18 mouse cellular contexts compared by ENCODE assay signal in genomic region chr10:86878721-86879120, GRCm38 (mm10).
DNase-seq lines count a peak whose midpoint lies in the region; ATAC-seq and TF ChIP-seq lines count a peak whose summit lies in the region.
"Had no signal": no experiment of that assay in that cellular context is flagged by ENCODE, and none has a peak within 500 bp of the region (broad histone marks: within the 10 kb centered on the region; RNA-seq: fewer than 3 reads in every experiment).

No protein-coding gene starts in this region.

- no peaks in the 10 kb centered on the region for H3K36me3 ChIP-seq in kidney, adult 2 months (ENCODE audit: control insufficient read depth, insufficient read depth, low read length)
- H3K36me3 ChIP-seq in kidney, embryonic 14.5 days (ENCODE audit: control insufficient read depth, insufficient read depth, low read length) = no peaks in the 10 kb centered on the region
- H3K36me3 ChIP-seq in liver, adult 2 months (ENCODE audit: control insufficient read depth, insufficient read depth, low read length) = no peaks in the 10 kb centered on the region
- no peaks in the 10 kb centered on the region for H3K36me3 ChIP-seq in liver, embryonic 11.5 days (ENCODE audit: control insufficient read depth, insufficient read depth, low read length)
- H3K36me3 ChIP-seq: embryonic facial prominence, embryonic 12.5 days; forebrain, embryonic 12.5 days; hindbrain, embryonic 12.5 days had no signal

- DNase-seq in kidney, adult 2 months = peak; percentile 33
- DNase-seq in liver, adult 2 months (ENCODE audit: extremely low read depth, low read depth, low spot score) = peak; percentile 93
- DNase-seq in liver, embryonic 11.5 days (ENCODE audit: low spot score) = no peak
- peak; percentile 6 to 22 for DNase-seq in kidney, postnatal 4 days
- no peak for DNase-seq in retina, embryonic 14.5 days (ENCODE audit: low spot score)
- DNase-seq: adrenal gland, postnatal 10 days; cerebellum, adult 11-12 months; cerebellum, adult 9-10 months; cerebellum, postnatal 25 days; gastrocnemius, postnatal 14 days; heart, postnatal 10 days; heart, postnatal 4 days had no signal

- ATAC-seq in kidney, embryonic 14.5 days (ENCODE audit: low FRiP score, low TSS enrichment) = no peak
- ATAC-seq in liver, embryonic 11.5 days (replicated peaks; ENCODE audit: low FRiP score) = no peak
- ATAC-seq: forebrain, embryonic 16.5 days; hindbrain, embryonic 16.5 days had no signal

- H3K9me3 ChIP-seq in kidney, embryonic 14.5 days (ENCODE audit: control insufficient read depth, low read length) = no peaks in the 10 kb centered on the region
- H3K9me3 ChIP-seq in liver, embryonic 11.5 days (ENCODE audit: control insufficient read depth, low read length) = no peaks in the 10 kb centered on the region
- H3K9me3 ChIP-seq: embryonic facial prominence, embryonic 12.5 days; forebrain, embryonic 12.5 days; hindbrain, embryonic 12.5 days had no signal

- no peaks in the 10 kb centered on the region for H3K4me1 ChIP-seq in kidney, adult 2 months (ENCODE audit: control insufficient read depth, insufficient read depth, low read length)
- no peaks in the 10 kb centered on the region for H3K4me1 ChIP-seq in kidney, embryonic 14.5 days (ENCODE audit: control insufficient read depth, insufficient read depth, low read length)
- H3K4me1 ChIP-seq in liver, adult 2 months (ENCODE audit: control insufficient read depth, insufficient read depth, low read length) = peaks cover 24% of the 10 kb centered on the region
- H3K4me1 ChIP-seq in liver, embryonic 11.5 days (replicated peaks; ENCODE audit: control insufficient read depth, insufficient read depth, low read length) = no peaks in the 10 kb centered on the region
- H3K4me1 ChIP-seq: embryonic facial prominence, embryonic 12.5 days; forebrain, embryonic 12.5 days; hindbrain, embryonic 12.5 days had no signal

- WGBS in kidney, adult 2 months = 10% methylated on average over 7 of the region's 7 CpGs
- 40% methylated on average over 7 of the region's 7 CpGs for WGBS in kidney, embryonic 14.5 days
- WGBS in liver, adult 2 months = 14% methylated on average over 7 of the region's 7 CpGs
- 82% methylated on average over 7 of the region's 7 CpGs for WGBS in liver, embryonic 11.5 days

- no peaks in the 10 kb centered on the region for H3K27me3 ChIP-seq in kidney, adult 2 months (replicated peaks; ENCODE audit: control insufficient read depth, insufficient read depth, low read length)
- no peaks in the 10 kb centered on the region for H3K27me3 ChIP-seq in kidney, embryonic 14.5 days (ENCODE audit: control insufficient read depth, insufficient read depth, low read length)
- H3K27me3 ChIP-seq in liver, adult 2 months (ENCODE audit: control insufficient read depth, insufficient read depth, low read length) = no peaks in the 10 kb centered on the region
- H3K27me3 ChIP-seq in liver, embryonic 11.5 days (replicated peaks; ENCODE audit: control insufficient read depth, insufficient read depth, low read length) = no peaks in the 10 kb centered on the region
- H3K27me3 ChIP-seq: embryonic facial prominence, embryonic 12.5 days; forebrain, embryonic 12.5 days; hindbrain, embryonic 12.5 days had no signal

- no peak overlapping the region for H3K4me3 ChIP-seq in kidney, adult 2 months (ENCODE audit: insufficient read depth, low read depth, low read length)
- no peak overlapping the region for H3K4me3 ChIP-seq in kidney, embryonic 14.5 days (ENCODE audit: low read length)
- H3K4me3 ChIP-seq in liver, adult 2 months (ENCODE audit: insufficient read depth, low read depth, low read length) = no peak overlapping the region
- no peak overlapping the region for H3K4me3 ChIP-seq in liver, embryonic 11.5 days (ENCODE audit: low read depth, low read length)
- H3K4me3 ChIP-seq: embryonic facial prominence, embryonic 12.5 days; forebrain, embryonic 12.5 days; hindbrain, embryonic 12.5 days had no signal

- no peak overlapping the region for H3K9ac ChIP-seq in kidney, embryonic 14.5 days (ENCODE audit: low read depth, low read length)
- H3K9ac ChIP-seq in liver, adult 2 months (ENCODE audit: low read depth, low read length) = no peak overlapping the region
- no peak overlapping the region for H3K9ac ChIP-seq in liver, embryonic 11.5 days (ENCODE audit: low read depth, low read length)
- H3K9ac ChIP-seq: embryonic facial prominence, embryonic 12.5 days; forebrain, embryonic 12.5 days; hindbrain, embryonic 12.5 days had no signal

- H3K27ac ChIP-seq in kidney, adult 2 months (ENCODE audit: insufficient read depth, low read depth, low read length) = no peak overlapping the region
- H3K27ac ChIP-seq in kidney, embryonic 14.5 days (ENCODE audit: low read depth, low read length) = no peak overlapping the region
- peak overlapping the region; percentile 69 for H3K27ac ChIP-seq in liver, adult 2 months (replicated peaks; ENCODE audit: insufficient read depth, low read depth, low read length)
- H3K27ac ChIP-seq in liver, embryonic 11.5 days (ENCODE audit: low read depth, low read length) = no peak overlapping the region
- H3K27ac ChIP-seq: embryonic facial prominence, embryonic 12.5 days; forebrain, embryonic 12.5 days; hindbrain, embryonic 12.5 days had no signal

- H3K4me2 ChIP-seq in kidney, embryonic 14.5 days (replicated peaks; ENCODE audit: low read depth, low read length) = no peak overlapping the region
- no peak overlapping the region for H3K4me2 ChIP-seq in liver, embryonic 11.5 days
- H3K4me2 ChIP-seq: embryonic facial prominence, embryonic 12.5 days; forebrain, embryonic 12.5 days; hindbrain, embryonic 12.5 days had no signal

- no peaks in the 10 kb centered on the region for H3K79me2 ChIP-seq in liver, adult 2 months (ENCODE audit: control insufficient read depth, insufficient read depth, low read length)

- TF ChIP-seq CTCF in kidney, adult 2 months (conservative IDR thresholded peaks at IDR 0.05; ENCODE audit: insufficient read depth, insufficient read length, low read depth, low read length) = no peak
- no peak for TF ChIP-seq CTCF in liver, adult 2 months (IDR thresholded peaks at IDR 0.05; ENCODE audit: low read depth, low read length)

- TF ChIP-seq POLR2A in kidney, adult 2 months (IDR thresholded peaks at IDR 0.05; ENCODE audit: low read depth, low read length) = no peak
- TF ChIP-seq POLR2A in liver, adult 2 months (IDR thresholded peaks at IDR 0.05; ENCODE audit: extremely low read depth, insufficient read depth, low read length) = no peak

Comparison
In these comparisons a context has a peak if more than half of its experiments do, and no peak if none do; other contexts are left out.
1. DNase-seq: peak in kidney, adult 2 months (single experiment), liver, adult 2 months (single experiment) and kidney, postnatal 4 days (2 of 2); none in liver, embryonic 11.5 days (single experiment) and retina, embryonic 14.5 days (single experiment).